Mouse (Mus musculus) layer of hippocampus, adult 18-20 months (tissue): ENCODE measurements around the gene 4930516K23Rik. TPM values are rescaled to one million over a fixed set of nuclear protein-coding genes. Genes with fewer than 3 reads are reported as not detected.

Experiments used
- DNase-seq, 2 experiments: peaks; one replicate each; pipeline ENCODE4 v3.0.0; 2022; ENCODE audit warnings: low spot score in 2 of 2
- long read RNA-seq: library from polyadenylated mRNA; stranded (forward); transcript quantifications from one replicate; pipeline ENCODE4 v2.0.0, GENCODE M21; 2021
- total RNA-seq, 2 experiments: library from RNA; stranded (reverse); gene quantifications; 2 replicates each; pipeline ENCODE4 v1.2.3; 2021

4930516K23Rik gene
- total RNA-seq = not detected
- long read RNA-seq = 0 reads

- no peak for DNase-seq
Measured at GRCm38 (mm10) chr7:104061345-104061744, at the start of gene 4930516K23Rik. Gene 4930516K23Rik, minus strand, starts transcription at chr7:104061445.

GRCm38 (mm10) chr7:104104757-104104972 lies 43.4 kb upstream of the 4930516K23Rik start, which contains the start of gene Olfr646:
Gene Olfr646, plus strand, starts transcription at chr7:104104873.
- no peak for DNase-seq

- DNase-seq = no peak
Measured at GRCm38 (mm10) chr7:104103913-104104756, 42.9 kb upstream of the 4930516K23Rik start.

DNA sequence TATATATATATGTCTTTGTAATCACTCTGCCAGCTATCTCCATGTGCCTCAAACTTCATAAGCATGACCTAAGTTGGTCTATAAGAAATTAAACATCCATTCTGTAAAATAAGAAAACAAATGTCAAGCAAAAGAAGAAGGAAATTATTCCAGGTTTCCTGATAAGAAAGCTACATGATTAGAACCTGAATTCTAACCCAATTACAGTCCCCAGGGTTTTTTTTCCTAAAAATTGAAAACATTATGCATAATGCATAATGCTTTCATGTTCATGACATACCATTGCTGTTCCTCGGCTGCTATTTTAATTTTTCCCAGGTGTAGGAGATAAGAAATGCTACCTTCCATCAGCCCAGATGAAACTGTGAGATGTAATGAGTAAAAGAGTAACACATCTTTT lies 24.1 kb upstream of the 4930516K23Rik start, which contains the start of gene Olfr645:
Olfr645 (minus strand) TSS at position 101 of the 400 bp plus-strand sequence.
- DNase-seq = no peak

- DNase-seq = no peak
Measured at GRCm38 (mm10) chr7:104071769-104072168, 10.5 kb upstream of the 4930516K23Rik start, which contains the start of gene Olfr644. Gene Olfr644, minus strand, starts transcription at chr7:104071869.

DNA sequence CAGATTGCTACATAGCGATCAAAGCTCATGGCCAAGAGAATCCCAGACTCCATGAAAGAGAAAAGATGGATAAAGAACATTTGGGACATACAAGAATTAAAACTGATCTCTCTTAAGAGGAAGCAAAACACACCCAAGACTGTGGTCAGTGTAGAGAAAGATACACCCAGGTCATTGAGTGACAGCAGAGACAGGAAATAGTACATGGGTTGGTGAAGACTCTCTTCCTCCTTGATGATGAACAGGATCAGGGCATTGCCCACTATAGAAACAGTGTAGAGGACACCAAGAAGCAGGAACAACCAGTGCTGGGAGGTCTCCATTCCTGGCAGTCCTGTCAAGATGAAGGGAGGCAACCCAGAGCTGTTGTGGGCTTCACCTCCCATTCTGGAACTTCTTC lies 2.0 kb downstream of the 4930516K23Rik start:
- no peak for DNase-seq

GRCm38 (mm10) chr7:104052566-104052965 lies 8.7 kb downstream of the 4930516K23Rik start, which contains the start of gene Olfr642:
Gene Olfr642, minus strand, starts transcription at chr7:104052666.
- no peak for DNase-seq

- no peak for DNase-seq
Measured at GRCm38 (mm10) chr7:104050745-104051144, 10.5 kb downstream of the 4930516K23Rik start.

- DNase-seq = no peak
Measured at GRCm38 (mm10) chr7:104035145-104035544, 26.1 kb downstream of the 4930516K23Rik start, which contains the start of gene Olfr641. Gene Olfr641, plus strand, starts transcription at chr7:104035445.

- DNase-seq = no peak
Measured at GRCm38 (mm10) chr7:104026978-104027377, 34.3 kb downstream of the 4930516K23Rik start.

- DNase-seq = no peak
Measured at GRCm38 (mm10) chr7:104025473-104025872, 35.8 kb downstream of the 4930516K23Rik start, which contains the start of gene Olfr640. Gene Olfr640, minus strand, starts transcription at chr7:104025573.

DNA sequence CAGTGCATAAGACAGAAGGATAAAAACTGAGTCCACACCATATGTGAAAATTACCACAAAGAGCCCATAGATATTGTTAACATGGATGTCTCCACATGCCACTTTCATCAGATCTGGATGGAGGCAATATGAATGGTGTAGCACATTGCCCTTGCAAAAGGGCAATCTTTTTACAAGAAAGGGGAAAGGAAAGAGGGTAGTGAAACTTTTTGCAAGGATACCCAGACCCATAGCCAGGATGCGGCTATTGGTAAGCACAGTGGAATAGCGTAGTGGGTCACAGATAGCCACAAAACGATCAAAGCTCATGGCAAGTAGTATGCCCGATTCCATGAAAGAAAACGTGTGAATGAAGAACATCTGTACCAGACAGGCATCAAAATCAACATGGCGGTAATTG lies 39.6 kb downstream of the 4930516K23Rik start:
- no peak for DNase-seq

DNA sequence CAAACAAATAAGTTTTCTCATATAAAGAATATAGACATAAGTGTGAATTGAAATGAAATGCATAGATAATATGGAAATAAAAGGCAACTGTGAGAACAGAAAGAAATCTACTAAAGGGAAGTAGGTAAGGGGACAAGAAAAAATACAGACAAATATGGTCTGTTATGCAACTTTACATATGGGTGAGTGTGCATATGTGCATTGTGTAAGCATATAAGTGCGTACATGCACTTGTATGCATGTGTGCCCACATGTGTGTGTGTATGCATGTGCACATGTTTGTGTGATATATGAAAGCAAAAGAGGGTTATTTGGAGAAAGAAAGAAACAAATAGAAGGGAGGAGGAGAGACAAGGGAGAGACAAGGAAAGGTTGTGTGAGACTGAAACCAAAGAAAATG lies 42.3 kb downstream of the 4930516K23Rik start:
- DNase-seq = no peak

GRCm38 (mm10) chr7:104017203-104017602 lies 44.0 kb downstream of the 4930516K23Rik start, which contains the start of gene Olfr639:
Gene Olfr639, minus strand, starts transcription at chr7:104017303.
- DNase-seq = no peak

Other genes starting within 250 kb of the 4930516K23Rik start
- 10 to 100 TPM; 26.0 to 31.8 TPM for gene Hbb-bt, start 247.4 kb downstream of the 4930516K23Rik start, total RNA-seq
- 100 to 1,000 TPM; 267 to 283 TPM for gene Hbb-bs, start 233.3 kb downstream of the 4930516K23Rik start, total RNA-seq
- gene Hbb-bh2, start 220.9 kb downstream of the 4930516K23Rik start, total RNA-seq = not detected
- not detected for gene Hbb-bh1, start 218.3 kb downstream of the 4930516K23Rik start, total RNA-seq
- gene Hbb-y, start 208.2 kb downstream of the 4930516K23Rik start, total RNA-seq = not detected
- gene Olfr66, start 175.2 kb downstream of the 4930516K23Rik start, total RNA-seq = not detected
- not detected for gene Olfr64, start 167.0 kb downstream of the 4930516K23Rik start, total RNA-seq
- gene Olfr65, start 158.0 kb downstream of the 4930516K23Rik start, total RNA-seq = not detected
- gene Olfr631, start 132.6 kb downstream of the 4930516K23Rik start, total RNA-seq = not detected
- not detected for gene Olfr632, start 127.1 kb downstream of the 4930516K23Rik start, total RNA-seq
- gene Olfr633, start 117.0 kb downstream of the 4930516K23Rik start, total RNA-seq = not detected
- gene Olfr635, start 90.3 kb downstream of the 4930516K23Rik start, total RNA-seq = under 1 TPM in 1 of 2 experiments, not detected in 1; 0.05 TPM
- gene Olfr638, start 62.7 kb downstream of the 4930516K23Rik start, total RNA-seq = not detected
- gene Olfr639, start 44.1 kb downstream of the 4930516K23Rik start, total RNA-seq = under 1 TPM in 1 of 2 experiments, not detected in 1; 0.05 TPM
- gene Olfr640, start 35.9 kb downstream of the 4930516K23Rik start, total RNA-seq = not detected
- not detected for gene Olfr641, start 26.0 kb downstream of the 4930516K23Rik start, total RNA-seq
- gene Olfr642, start 8.8 kb downstream of the 4930516K23Rik start, total RNA-seq = not detected
- gene Olfr644, start 10.4 kb upstream of the 4930516K23Rik start, total RNA-seq = not detected
- not detected for gene Olfr645, start 24.0 kb upstream of the 4930516K23Rik start, total RNA-seq
- gene Olfr646, start 43.4 kb upstream of the 4930516K23Rik start, total RNA-seq = not detected
- not detected for gene Ubqln5, start 68.4 kb upstream of the 4930516K23Rik start, total RNA-seq
- not detected for gene Olfr643, start 76.0 kb upstream of the 4930516K23Rik start, total RNA-seq
- gene Ubqln3, start 81.8 kb upstream of the 4930516K23Rik start, total RNA-seq = not detected
- not detected for gene Ubqlnl, start 89.1 kb upstream of the 4930516K23Rik start, total RNA-seq
- gene Olfm5, start 103.4 kb upstream of the 4930516K23Rik start, total RNA-seq = not detected
- gene Olfr648, start 121.9 kb upstream of the 4930516K23Rik start, total RNA-seq = under 1 TPM; 0.10 to 0.25 TPM
- gene Olfr649, start 134.5 kb upstream of the 4930516K23Rik start, total RNA-seq = not detected
- under 1 TPM in 1 of 2 experiments, not detected in 1; 0.22 TPM for gene Trim6, start 157.3 kb upstream of the 4930516K23Rik start, total RNA-seq
- gene Trim34a, start 183.0 kb upstream of the 4930516K23Rik start, total RNA-seq = 1 to 10 TPM; 1.6 to 1.7 TPM
- under 1 TPM; 0.42 to 0.63 TPM for gene Trim5, start 226.6 kb upstream of the 4930516K23Rik start, total RNA-seq